Mouse (Mus musculus) small intestine, adult 2 months (tissue): ENCODE data around the gene Ccr7.

Experiments
- CTCF ChIP-seq: fragments of 200-500 bp; IDR thresholded peaks from 2 replicates; pipeline ENCODE4 v1.5.1; 2012; ENCODE audit warnings: low read depth, mild to moderate bottlenecking, control low read depth, inconsistent platforms, low read length, moderate library complexity, mixed read lengths; ENCODE audit not compliant: insufficient replicate concordance, insufficient read length; ENCODE audit errors: extremely low read depth
- POLR2A ChIP-seq: fragments of 200-500 bp; IDR thresholded peaks from 2 replicates; pipeline ENCODE4 v1.6.1; 2012; ENCODE audit warnings: low read depth, mild to moderate bottlenecking, control low read depth, inconsistent platforms, low read length, moderate library complexity

- TF ChIP-seq CTCF (no peak), POLR2A (no peak)
Measured at GRCm38 (mm10) chr11:99098924-99099323, 56.0 kb downstream of the Ccr7 start.
